Mouse (Mus musculus): ENCODE results near the gene Rabgap1l. TPM values are rescaled to one million over a fixed set of nuclear protein-coding genes. Genes with fewer than 3 reads are reported as not detected.

The Rabgap1l gene
- polyA plus RNA-seq, 1 experiment, result 9.8 TPM

GRCm38 (mm10) chr1:160377337-160378336 lies 415.4 kb downstream of the Rabgap1l start:
- peak; percentile 13 for DNase-seq (ENCODE audit: low read depth)

- no peak for DNase-seq (ENCODE audit: low read depth)
Observed at GRCm38 (mm10) chr1:160374490-160374889, 418.5 kb downstream of the Rabgap1l start.

- no peak for DNase-seq (ENCODE audit: low read depth)
Observed at GRCm38 (mm10) chr1:160373306-160373705, 419.7 kb downstream of the Rabgap1l start.

GRCm38 (mm10) chr1:160371696-160372095 lies 421.3 kb downstream of the Rabgap1l start:
- DNase-seq (ENCODE audit: low read depth), result no peak

GRCm38 (mm10) chr1:160370552-160370951 lies 422.5 kb downstream of the Rabgap1l start:
- DNase-seq (ENCODE audit: low read depth), result no peak

GRCm38 (mm10) chr1:160366615-160367014 lies 426.4 kb downstream of the Rabgap1l start:
- no peak for DNase-seq (ENCODE audit: low read depth)

- no peak for DNase-seq (ENCODE audit: low read depth)
Observed at GRCm38 (mm10) chr1:160357268-160357667, 435.7 kb downstream of the Rabgap1l start.

GRCm38 (mm10) chr1:160353732-160354455 lies 439.1 kb downstream of the Rabgap1l start:
- no peak for DNase-seq (ENCODE audit: low read depth)

GRCm38 (mm10) chr1:160352309-160352708 lies 440.7 kb downstream of the Rabgap1l start:
- DNase-seq (ENCODE audit: low read depth), result no peak

- DNase-seq (ENCODE audit: low read depth), result no peak
Observed at GRCm38 (mm10) chr1:160351880-160352234, 441.2 kb downstream of the Rabgap1l start.

- no peak for DNase-seq (ENCODE audit: low read depth)
Observed at GRCm38 (mm10) chr1:160351146-160351879, 441.7 kb downstream of the Rabgap1l start.

- no peak for DNase-seq (ENCODE audit: low read depth)
Observed at GRCm38 (mm10) chr1:160340653-160341052, 452.4 kb downstream of the Rabgap1l start.

- DNase-seq (ENCODE audit: low read depth), result no peak
Observed at GRCm38 (mm10) chr1:160339374-160339773, 453.6 kb downstream of the Rabgap1l start.

- peak; percentile 82 for DNase-seq (ENCODE audit: low read depth)
Observed at GRCm38 (mm10) chr1:160334791-160335190, 458.2 kb downstream of the Rabgap1l start.

GRCm38 (mm10) chr1:160330828-160331227 lies 462.2 kb downstream of the Rabgap1l start:
- DNase-seq (ENCODE audit: low read depth), result no peak

GRCm38 (mm10) chr1:160330222-160330621 lies 462.8 kb downstream of the Rabgap1l start:
- no peak for DNase-seq (ENCODE audit: low read depth)

GRCm38 (mm10) chr1:160329788-160330187 lies 463.2 kb downstream of the Rabgap1l start:
- DNase-seq (ENCODE audit: low read depth), result no peak

GRCm38 (mm10) chr1:160327531-160327930 lies 465.5 kb downstream of the Rabgap1l start:
- DNase-seq (ENCODE audit: low read depth), result no peak

- no peak for DNase-seq (ENCODE audit: low read depth)
Observed at GRCm38 (mm10) chr1:160325542-160325941, 467.5 kb downstream of the Rabgap1l start.

GRCm38 (mm10) chr1:160320690-160321089 lies 472.3 kb downstream of the Rabgap1l start:
- no peak for DNase-seq (ENCODE audit: low read depth)

- no peak for DNase-seq (ENCODE audit: low read depth)
Observed at GRCm38 (mm10) chr1:160318057-160318725, 474.8 kb downstream of the Rabgap1l start.

Data from gonadal fat pad, adult 2 months (tissue).